Mouse (Mus musculus) urinary bladder, postnatal 14 days (tissue): ENCODE data around the gene Gm20498.

Source experiments
- DNase-seq: peaks from one replicate; pipeline ENCODE4 v3.0.0; 2021; ENCODE audit warnings: low spot score

Gm20498 gene

GRCm38 (mm10) chr12:81332875-81333421 lies 199.8 kb downstream of the Gm20498 start, which contains the start of gene Slc8a3:
Slc8a3 (minus strand) TSS chr12:81333180.
- DNase-seq, result peak; percentile 5

- DNase-seq, result no peak
Measured at GRCm38 (mm10) chr12:81331937-81332874, 200.5 kb downstream of the Gm20498 start.

- DNase-seq, result no peak
Measured at GRCm38 (mm10) chr12:81331046-81331638, 201.6 kb downstream of the Gm20498 start.

- no peak for DNase-seq
Measured at GRCm38 (mm10) chr12:81324991-81325390, 207.7 kb downstream of the Gm20498 start.

GRCm38 (mm10) chr12:81324116-81324515 lies 208.6 kb downstream of the Gm20498 start:
- DNase-seq, result no peak

GRCm38 (mm10) chr12:81321021-81321420 lies 211.7 kb downstream of the Gm20498 start:
- no peak for DNase-seq

GRCm38 (mm10) chr12:81317811-81318210 lies 214.9 kb downstream of the Gm20498 start:
- no peak for DNase-seq

GRCm38 (mm10) chr12:81315953-81316352 lies 216.8 kb downstream of the Gm20498 start:
- no peak for DNase-seq
